Comparison of ENCODE assay signal across 25 mouse cellular contexts in the genomic region with DNA sequence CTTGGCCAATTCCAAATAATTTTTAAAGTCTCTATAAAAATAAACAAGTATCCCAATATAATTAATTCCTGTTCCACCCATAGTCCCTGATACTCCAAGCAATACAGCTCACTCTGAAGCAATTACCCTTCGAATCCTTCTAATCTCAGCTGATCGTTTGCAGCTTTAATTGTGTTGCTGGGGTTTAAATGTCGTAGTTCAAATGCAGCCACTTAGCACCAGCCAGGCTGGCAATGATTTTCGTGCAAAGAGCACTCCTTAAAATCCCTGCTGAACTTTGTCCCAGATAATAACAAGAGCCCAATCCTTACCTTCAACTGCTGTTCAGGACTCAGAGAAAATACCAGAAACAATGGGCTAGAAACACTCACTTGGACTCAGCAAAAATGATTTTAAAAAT.
DNase-seq lines count a peak whose midpoint lies in the region; ATAC-seq lines count a peak whose summit lies in the region.
"Had no signal": no experiment of that assay in that cellular context is flagged by ENCODE, and none has a peak within 500 bp of the region (broad histone marks: within the 10 kb centered on the region; RNA-seq: fewer than 3 reads in every experiment).

No protein-coding gene starts in this region.

- peak; percentile 36 for DNase-seq in limb, embryonic 11.5 days (ENCODE audit: low spot score)
- no peak for DNase-seq in limb, embryonic 10.5 days (ENCODE audit: low spot score)
- DNase-seq in forelimb bud, embryonic 11.5 days (ENCODE audit: low read depth, low spot score): peak; percentile 29
- DNase-seq in heart, postnatal 10 days: no peak
- no peak for DNase-seq in kidney, postnatal 14 days
- DNase-seq: adrenal gland, adult 8-10 months; adrenal gland, postnatal 25 days; cerebellum, adult 8-10 months; cerebellum, postnatal 10 days; cerebellum, postnatal 36 days; embryo, embryonic 11 days; forebrain, postnatal 0 days; gastrocnemius, postnatal 25 days; heart, adult 18-20 months; heart, postnatal 14 days; kidney, adult 11 months had no signal

- no peak overlapping the region for H3K9ac ChIP-seq in limb, embryonic 11.5 days (ENCODE audit: low read length)
- no peak overlapping the region for H3K9ac ChIP-seq in limb, embryonic 13.5 days
- H3K9ac ChIP-seq: embryonic facial prominence, embryonic 12.5 days; embryonic facial prominence, embryonic 15.5 days; forebrain, postnatal 0 days; heart, embryonic 12.5 days; heart, embryonic 15.5 days; hindbrain, embryonic 12.5 days; hindbrain, embryonic 15.5 days had no signal

- no peak overlapping the region for H3K4me3 ChIP-seq in limb, embryonic 11.5 days (ENCODE audit: low read depth, low read length)
- no peak overlapping the region for H3K4me3 ChIP-seq in limb, embryonic 10.5 days
- no peak overlapping the region for H3K4me3 ChIP-seq in limb, embryonic 13.5 days
- H3K4me3 ChIP-seq: embryonic facial prominence, embryonic 12.5 days; embryonic facial prominence, embryonic 15.5 days; heart, embryonic 12.5 days; heart, embryonic 15.5 days; hindbrain, embryonic 12.5 days; hindbrain, embryonic 15.5 days had no signal

- no peaks in the 10 kb centered on the region for H3K27me3 ChIP-seq in limb, embryonic 11.5 days (ENCODE audit: control insufficient read depth, insufficient read depth, low read length)
- H3K27me3 ChIP-seq in limb, embryonic 10.5 days (ENCODE audit: low read depth, poor library complexity, severe bottlenecking): no peaks in the 10 kb centered on the region
- H3K27me3 ChIP-seq in limb, embryonic 13.5 days: 0 out of 2 replicates have a peak, but pooled peaks cover 7% of the 10 kb centered on the region
- H3K27me3 ChIP-seq: embryonic facial prominence, embryonic 12.5 days; embryonic facial prominence, embryonic 15.5 days; heart, embryonic 12.5 days; heart, embryonic 15.5 days; hindbrain, embryonic 12.5 days; hindbrain, embryonic 15.5 days had no signal

- H3K36me3 ChIP-seq in limb, embryonic 11.5 days (ENCODE audit: control insufficient read depth, insufficient read depth, low read length): no peaks in the 10 kb centered on the region
- H3K36me3 ChIP-seq in limb, embryonic 10.5 days: no peaks in the 10 kb centered on the region
- H3K36me3 ChIP-seq in limb, embryonic 13.5 days: no peaks in the 10 kb centered on the region
- H3K36me3 ChIP-seq: embryonic facial prominence, embryonic 12.5 days; embryonic facial prominence, embryonic 15.5 days; heart, embryonic 12.5 days; heart, embryonic 15.5 days; hindbrain, embryonic 12.5 days; hindbrain, embryonic 15.5 days had no signal

- 21% methylated on average over 4 of the region's 4 CpGs for WGBS in limb, embryonic 11.5 days
- 39% methylated on average over 4 of the region's 4 CpGs for WGBS in limb, embryonic 10.5 days
- WGBS in limb, embryonic 13.5 days: 15% methylated on average over 4 of the region's 4 CpGs

- H3K4me2 ChIP-seq in limb, embryonic 11.5 days (ENCODE audit: low read depth, severe bottlenecking): no peak overlapping the region
- H3K4me2 ChIP-seq in limb, embryonic 13.5 days (replicated peaks): no peak overlapping the region
- H3K4me2 ChIP-seq: embryonic facial prominence, embryonic 12.5 days; embryonic facial prominence, embryonic 15.5 days; heart, embryonic 12.5 days; heart, embryonic 15.5 days; hindbrain, embryonic 12.5 days; hindbrain, embryonic 15.5 days had no signal

- H3K27ac ChIP-seq in limb, embryonic 11.5 days (replicated peaks; ENCODE audit: low read depth, low read length): no peak overlapping the region
- no peak overlapping the region for H3K27ac ChIP-seq in limb, embryonic 10.5 days
- no peak overlapping the region for H3K27ac ChIP-seq in limb, embryonic 13.5 days
- H3K27ac ChIP-seq: embryonic facial prominence, embryonic 12.5 days; embryonic facial prominence, embryonic 15.5 days; heart, embryonic 15.5 days; hindbrain, embryonic 12.5 days; hindbrain, embryonic 15.5 days had no signal

- intact Hi-C loops in heart, postnatal 10 days (cut with DNase I): no loop called here

- ATAC-seq in limb, embryonic 11.5 days (ENCODE audit: insufficient number of reproducible peaks, low FRiP score, low TSS enrichment, low read depth): no peak
- peak; percentile 79; the same call in 1 of the 2 replicates for ATAC-seq in limb, embryonic 13.5 days (ENCODE audit: low FRiP score, low read depth)
- ATAC-seq: CD4-positive, CD25-positive, alpha-beta regulatory T cell, adult 4 months; forebrain, embryonic 14.5 days; forebrain, postnatal 0 days had no signal

- H3K9me3 ChIP-seq in limb, embryonic 11.5 days (ENCODE audit: control insufficient read depth, low read length): no peaks in the 10 kb centered on the region
- no peaks in the 10 kb centered on the region for H3K9me3 ChIP-seq in limb, embryonic 10.5 days (replicated peaks)
- H3K9me3 ChIP-seq in limb, embryonic 13.5 days: no peaks in the 10 kb centered on the region
- H3K9me3 ChIP-seq: embryonic facial prominence, embryonic 12.5 days; embryonic facial prominence, embryonic 15.5 days; heart, embryonic 12.5 days; heart, embryonic 15.5 days; hindbrain, embryonic 12.5 days; hindbrain, embryonic 15.5 days had no signal

- peaks cover 3% of the 10 kb centered on the region; the same call in 1 of the 2 replicates for H3K4me1 ChIP-seq in limb, embryonic 11.5 days (ENCODE audit: control insufficient read depth, insufficient read depth, low read length)
- peaks cover 21% of the 10 kb centered on the region for H3K4me1 ChIP-seq in limb, embryonic 10.5 days
- peaks cover 17% of the 10 kb centered on the region for H3K4me1 ChIP-seq in limb, embryonic 13.5 days
- H3K4me1 ChIP-seq: embryonic facial prominence, embryonic 12.5 days; embryonic facial prominence, embryonic 15.5 days; heart, embryonic 12.5 days; heart, embryonic 15.5 days; hindbrain, embryonic 12.5 days; hindbrain, embryonic 15.5 days had no signal

Comparison
In these comparisons a context has a peak if more than half of its experiments do, and no peak if none do; other contexts are left out.
1. DNase-seq: peak in limb, embryonic 11.5 days (single experiment) and forelimb bud, embryonic 11.5 days (single experiment); none in limb, embryonic 10.5 days (single experiment), heart, postnatal 10 days (0 of 2) and kidney, postnatal 14 days (single experiment).